Mouse (Mus musculus) Patski (cell line): ENCODE measurements around the gene Snx11. TPM values are rescaled to one million over a fixed set of nuclear protein-coding genes. Genes with fewer than 3 reads are reported as not detected.
A peak's percentile ranks its signal among the peaks of the same experiment; 100 is the strongest.

Experiments
- ATAC-seq: fragments of 100-300 bp; one replicate; pipeline ENCODE4 v1.8.0; 2021
- CTCF ChIA-PET: fragments of 350-600 bp; sonication (Branson Sonifier 250); formaldehyde crosslinking; loops from one replicate; lab custom pipeline; 2022; ENCODE audit warnings: inconsistent platforms; lab: Charles Lee
- POLR2A ChIA-PET: fragments of 350-600 bp; sonication (Branson Sonifier 250); formaldehyde crosslinking; loops from one replicate; lab custom pipeline; 2022; ENCODE audit warnings: antibody characterized with exemption, inconsistent platforms; lab: Charles Lee
- DNase-seq: peaks from one replicate; pipeline ENCODE4 v3.0.0-alpha.2; 2011; ENCODE audit warnings: low read depth, low spot score
- H3K27me3 ChIP-seq: fragments of 371-371 bp; one replicate; pipeline ENCODE4 v1.5.1; 2021
- CTCF ChIP-seq: fragments of 100-300 bp; IDR thresholded peaks from one replicate; pipeline ENCODE4 v1.5.1; 2021
- in situ Hi-C: fragments of 300-500 bp; cut with MboI; formaldehyde crosslinking; loops from 3 replicates; pipeline ENCODE4 v1.11.1; 2018; ENCODE audit warnings: low pct_unique_long_range_greater_than_20kb, mixed read lengths
- polyA plus RNA-seq: library from polyadenylated mRNA; unstranded; gene quantifications from one replicate; pipeline ENCODE4 v1.2.3, GENCODE M21; 2021

Gene Snx11
- 23.6 TPM for polyA plus RNA-seq

DNA sequence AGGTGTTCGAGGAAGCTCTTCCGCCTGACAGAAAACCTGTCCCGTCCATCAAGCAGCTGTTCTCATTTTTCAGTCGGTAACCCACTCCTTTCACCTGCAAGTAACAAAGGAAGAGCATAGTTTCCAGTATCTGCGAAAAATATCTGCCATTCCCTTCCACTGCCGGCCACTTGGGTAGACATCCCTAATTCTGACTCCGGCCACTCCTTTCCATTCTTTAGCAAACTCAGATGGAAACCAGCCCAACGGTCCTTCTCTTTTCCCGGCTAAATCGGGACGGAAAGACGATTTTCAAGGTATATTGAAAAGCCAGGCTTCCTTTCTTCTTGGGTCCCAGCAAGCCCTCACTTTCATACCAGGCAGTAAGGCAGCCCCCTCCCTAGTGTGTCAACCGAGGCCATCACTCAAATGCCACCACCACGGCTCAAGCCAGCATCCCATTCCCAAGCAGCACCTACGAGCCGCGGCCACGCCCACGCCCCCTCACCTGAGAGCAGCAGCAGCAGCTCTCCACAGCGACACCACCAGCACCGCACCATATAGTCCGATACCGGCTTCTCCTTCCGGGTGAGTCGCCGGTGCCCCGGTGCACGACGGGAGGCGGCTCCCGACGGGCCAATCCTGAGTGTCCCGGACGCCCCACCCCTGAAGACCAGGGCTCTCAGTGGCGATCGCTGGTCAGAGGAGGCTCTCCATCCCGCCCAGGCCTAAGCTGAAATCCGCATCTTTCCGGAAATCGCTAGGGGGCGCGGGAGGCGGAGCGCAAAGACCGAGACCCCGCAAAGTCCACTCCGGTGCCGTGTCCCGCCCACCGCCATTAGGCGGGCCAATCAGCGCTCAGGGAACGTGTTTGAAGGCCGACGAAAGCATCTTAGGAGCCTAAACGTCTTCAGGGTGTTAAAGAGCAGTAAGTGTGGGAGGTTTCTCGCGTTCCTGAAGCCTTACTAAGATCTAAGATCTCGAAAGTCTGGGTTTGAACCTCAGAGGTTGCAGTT lies at the start of gene Snx11:
Snx11 (minus strand) TSS at position 592 of the 995 bp plus-strand sequence.
- peak; percentile 97 for TF ChIP-seq CTCF
- in situ Hi-C loops: loop anchor here (5.0 kb wide), 1 partner anchor 85 kb away; no protein-coding TSS in a partner anchor
- POLR2A ChIA-PET: interaction anchor here (1.5 kb wide), 1 partner anchor 85 kb away, joined by 5 read pairs; no protein-coding TSS in a partner anchor
- CTCF ChIA-PET: interaction anchor here (0.8 to 3.6 kb wide), 5 partner anchors 11 to 53 kb away, joined by 3 to 15 read pairs (median 3); no protein-coding TSS in a partner anchor
- no peaks in the 10 kb centered on the region for H3K27me3 ChIP-seq
- ATAC-seq (peak; percentile 99), DNase-seq (peak; percentile 93)

DNA sequence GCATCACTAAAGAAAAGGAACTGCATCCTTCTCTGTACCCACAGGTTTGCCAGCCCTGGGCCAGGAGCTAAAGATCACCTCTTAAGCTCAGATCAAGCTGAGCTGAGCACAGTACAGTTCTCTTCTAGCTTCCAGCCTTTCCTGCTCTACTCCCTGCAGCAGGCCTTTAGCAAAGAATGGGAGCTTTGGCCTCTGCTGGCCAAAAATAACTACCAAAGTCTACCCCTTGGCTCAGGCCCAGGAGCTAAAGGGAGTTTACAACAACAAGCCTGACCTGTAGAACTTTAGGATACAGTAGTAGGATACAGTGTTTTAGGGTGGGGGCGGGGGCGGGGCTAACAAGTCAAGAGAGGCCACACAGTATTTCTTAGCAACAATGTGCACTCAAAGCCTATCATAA lies 49.1 kb upstream of the Snx11 start:
- ChIA-PET POLR2A (interaction anchor here (1.2 kb wide), 1 partner anchor 9 kb away, joined by 4 read pairs; no protein-coding TSS in a partner anchor), CTCF (interaction anchor here (1.1 kb wide), 2 partner anchors 25 to 29 kb away, joined by 3 read pairs; no protein-coding TSS in a partner anchor)
- no peak for TF ChIP-seq CTCF
- in situ Hi-C loops: no loop called here
- no peaks in the 10 kb centered on the region for H3K27me3 ChIP-seq
- ATAC-seq: no peak
- DNase-seq: no peak

DNA sequence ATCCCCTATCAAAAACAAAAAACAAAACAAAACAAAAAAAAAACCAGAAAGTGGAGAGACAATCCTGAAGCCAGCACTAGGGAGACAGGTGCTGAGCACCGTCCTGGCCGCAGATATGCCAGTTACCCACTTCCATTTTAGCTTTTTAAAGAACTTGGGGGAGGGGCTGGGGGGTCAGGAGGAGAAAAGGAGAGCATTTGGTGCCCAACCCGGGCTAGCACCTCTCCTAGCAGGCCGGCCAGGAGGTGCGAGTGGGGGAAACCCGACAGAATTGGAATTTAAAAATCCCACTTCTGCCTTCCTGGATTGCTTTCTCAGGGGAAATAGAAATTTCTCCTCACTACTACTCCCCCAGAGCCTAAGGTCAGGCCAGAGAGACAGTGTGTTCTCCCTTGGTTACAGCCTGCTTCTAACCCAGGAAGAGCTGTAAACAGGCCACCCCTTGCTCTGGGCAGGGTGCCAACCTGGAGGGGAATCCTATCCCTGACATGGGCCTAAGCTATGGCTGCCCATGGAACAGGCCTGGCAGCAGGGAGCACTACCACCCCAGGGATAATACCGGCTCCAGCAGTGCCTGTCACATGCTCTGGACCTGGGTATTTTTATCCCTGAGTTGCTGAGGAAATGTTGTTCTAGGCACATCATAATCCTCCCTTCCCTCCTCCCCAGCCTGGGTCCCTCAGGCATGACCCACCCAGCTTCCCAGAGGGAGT lies 47.6 kb upstream of the Snx11 start:
- ATAC-seq (no peak), DNase-seq (no peak)
- no peaks in the 10 kb centered on the region for H3K27me3 ChIP-seq
- ChIA-PET CTCF (interaction anchor here (1.0 to 1.6 kb wide), 2 partner anchors 12 to 16 kb away, joined by 3 read pairs; no protein-coding TSS in a partner anchor), POLR2A (interaction anchor here (0.7 to 1.4 kb wide), 3 partner anchors 10 to 35 kb away, joined by 3 to 4 read pairs (median 3); no protein-coding TSS in a partner anchor)
- in situ Hi-C loops: no loop called here
- TF ChIP-seq CTCF: no peak

DNA sequence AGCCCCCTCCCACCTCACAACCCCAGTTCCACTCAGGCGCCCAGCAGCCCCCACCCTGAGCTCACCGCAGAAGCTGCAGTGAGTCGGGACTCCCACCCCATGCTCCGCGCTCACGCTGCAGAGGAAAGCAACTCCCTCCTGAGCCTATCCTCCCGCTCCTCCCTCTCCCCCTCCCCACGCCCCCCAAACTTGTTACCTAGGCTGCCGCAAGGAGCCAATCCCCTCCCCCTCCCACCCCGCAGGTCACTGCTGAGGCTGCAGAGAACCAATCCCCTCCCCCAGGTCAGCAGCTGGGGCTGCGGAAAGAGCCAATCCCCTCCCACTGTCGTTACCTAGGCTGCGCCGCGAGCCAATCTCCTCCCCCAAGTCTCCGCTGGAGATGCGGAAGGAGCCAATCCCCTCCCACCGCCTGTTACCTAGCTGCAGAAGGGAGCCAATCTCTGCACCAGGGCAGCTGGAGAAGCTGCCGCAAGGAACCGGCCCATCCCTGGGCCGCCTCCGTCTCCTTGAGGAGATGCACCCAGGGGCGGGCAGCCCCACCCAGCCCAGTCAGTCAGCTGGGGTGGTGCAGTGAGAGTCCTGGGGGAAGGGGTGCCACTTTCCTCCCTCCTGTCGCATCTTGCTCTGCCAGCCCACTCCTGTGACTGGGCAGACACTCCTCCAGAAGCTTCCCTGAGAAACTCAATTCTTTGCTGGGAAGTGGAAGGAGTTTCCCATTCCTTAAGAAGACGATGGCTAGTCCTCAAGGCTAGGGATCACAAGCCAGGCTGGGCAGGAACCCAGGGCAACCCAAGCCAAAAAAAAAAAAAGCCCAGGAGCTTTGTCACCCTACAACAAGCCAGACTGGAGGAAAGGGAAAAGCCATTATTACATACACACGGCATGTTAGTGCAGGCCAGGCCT lies 46.8 kb upstream of the Snx11 start:
- ChIA-PET CTCF (interaction anchor here (0.7 to 1.6 kb wide), 2 partner anchors 13 to 37 kb away, joined by 3 read pairs; no protein-coding TSS in a partner anchor), POLR2A (interaction anchor here (0.7 to 1.4 kb wide), 5 partner anchors 10 to 36 kb away, joined by 3 to 4 read pairs (median 3); no protein-coding TSS in a partner anchor)
- DNase-seq: peak; percentile 83
- in situ Hi-C loops: no loop called here
- ATAC-seq: peak; percentile 77
- no peak for TF ChIP-seq CTCF
- no peaks in the 10 kb centered on the region for H3K27me3 ChIP-seq

DNA sequence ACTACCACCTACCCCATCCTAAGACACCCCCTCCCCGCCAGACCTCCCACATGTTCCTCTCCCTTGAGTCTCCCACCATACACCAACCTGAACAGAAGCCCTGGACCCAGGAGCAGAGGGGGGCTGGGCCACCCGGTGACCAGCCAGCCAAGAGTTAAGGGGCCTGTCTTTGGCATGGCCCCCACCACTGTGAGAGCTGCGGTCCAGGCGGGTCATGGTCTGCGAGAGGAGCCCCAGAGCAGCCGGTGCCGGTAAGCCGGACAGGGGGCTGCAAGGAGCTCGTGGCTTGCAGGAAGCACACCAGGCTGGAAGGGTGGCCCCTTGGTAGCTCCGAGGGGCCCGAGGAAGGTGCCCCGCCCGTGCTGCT lies 46.1 kb upstream of the Snx11 start:
- CTCF ChIA-PET: interaction anchor here (0.7 kb wide), 1 partner anchor 37 kb away, joined by 3 read pairs; no protein-coding TSS in a partner anchor
- DNase-seq: no peak
- POLR2A ChIA-PET: interaction anchor here (0.8 to 1.4 kb wide), 3 partner anchors 11 to 21 kb away, joined by 3 read pairs; no protein-coding TSS in a partner anchor
- in situ Hi-C loops: no loop called here
- no peak for ATAC-seq
- H3K27me3 ChIP-seq: no peaks in the 10 kb centered on the region
- no peak for TF ChIP-seq CTCF

DNA sequence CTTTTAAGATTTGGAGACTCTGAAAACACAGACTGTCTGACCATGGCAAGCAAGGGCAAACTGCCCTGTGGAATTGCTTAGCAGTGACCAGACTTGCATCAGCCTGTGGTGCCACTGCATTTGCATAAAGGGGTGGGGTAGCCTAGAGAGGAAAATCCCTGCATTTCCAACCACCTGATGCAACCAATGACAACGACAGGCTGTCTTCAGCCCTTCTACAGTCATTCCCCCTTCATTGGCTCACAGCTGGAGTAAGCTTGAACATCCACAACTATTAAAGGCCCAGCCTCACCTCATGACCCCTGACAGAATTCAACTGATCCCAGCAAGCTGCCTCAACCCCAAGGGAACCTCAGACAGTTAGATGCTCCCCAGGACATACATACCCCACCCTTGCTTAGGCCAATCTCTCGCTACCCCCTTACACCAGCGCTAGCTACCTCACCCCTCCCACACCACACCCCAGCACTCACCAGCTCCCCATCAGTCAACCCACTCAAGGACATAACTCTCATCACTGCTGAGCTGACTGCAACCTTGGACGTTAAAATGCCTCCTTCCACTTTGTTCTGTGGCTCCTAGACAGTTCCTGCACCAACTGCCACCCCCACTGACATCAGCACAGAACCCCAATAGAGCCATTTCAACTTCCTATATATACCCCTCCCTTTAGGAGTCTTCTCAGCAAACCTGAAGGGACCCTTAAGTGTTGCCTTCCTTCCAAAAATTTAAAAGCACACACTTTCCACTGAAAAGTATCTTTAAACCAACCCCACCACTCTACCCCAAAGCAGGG lies 45.5 kb upstream of the Snx11 start:
- in situ Hi-C loops: no loop called here
- no peak for TF ChIP-seq CTCF
- peak; percentile 83 for DNase-seq
- ChIA-PET POLR2A (interaction anchor here (1.5 to 1.6 kb wide), 2 partner anchors 12 to 39 kb away, joined by 4 read pairs; no protein-coding TSS in a partner anchor), CTCF (no interaction called here)
- no peaks in the 10 kb centered on the region for H3K27me3 ChIP-seq
- peak; percentile 58 for ATAC-seq

DNA sequence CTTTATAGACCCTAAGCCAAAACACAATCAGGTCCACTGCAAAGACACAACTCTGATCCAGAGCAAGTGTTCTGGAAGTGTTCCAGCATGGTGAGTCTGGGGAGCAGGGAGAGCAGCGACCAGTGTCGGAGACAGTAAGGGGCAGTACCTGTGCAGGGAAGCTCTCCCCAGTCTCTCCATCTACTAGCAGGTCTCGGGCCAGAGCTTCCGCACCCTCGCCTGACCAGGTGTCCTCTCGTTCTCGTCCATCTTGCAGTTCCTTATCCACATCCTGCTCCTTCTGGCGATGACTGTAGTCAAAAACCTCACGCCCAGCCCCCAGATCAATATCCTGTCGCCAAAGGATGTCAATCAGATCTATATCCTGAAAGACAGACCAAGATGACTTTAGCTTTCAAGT lies 44.6 kb upstream of the Snx11 start:
- in situ Hi-C loops: no loop called here
- ChIA-PET POLR2A (interaction anchor here (1.0 to 1.6 kb wide), 3 partner anchors 11 to 40 kb away, joined by 3 to 4 read pairs (median 4); no protein-coding TSS in a partner anchor), CTCF (no interaction called here)
- ATAC-seq (no peak), DNase-seq (no peak)
- no peak for TF ChIP-seq CTCF
- no peaks in the 10 kb centered on the region for H3K27me3 ChIP-seq

DNA sequence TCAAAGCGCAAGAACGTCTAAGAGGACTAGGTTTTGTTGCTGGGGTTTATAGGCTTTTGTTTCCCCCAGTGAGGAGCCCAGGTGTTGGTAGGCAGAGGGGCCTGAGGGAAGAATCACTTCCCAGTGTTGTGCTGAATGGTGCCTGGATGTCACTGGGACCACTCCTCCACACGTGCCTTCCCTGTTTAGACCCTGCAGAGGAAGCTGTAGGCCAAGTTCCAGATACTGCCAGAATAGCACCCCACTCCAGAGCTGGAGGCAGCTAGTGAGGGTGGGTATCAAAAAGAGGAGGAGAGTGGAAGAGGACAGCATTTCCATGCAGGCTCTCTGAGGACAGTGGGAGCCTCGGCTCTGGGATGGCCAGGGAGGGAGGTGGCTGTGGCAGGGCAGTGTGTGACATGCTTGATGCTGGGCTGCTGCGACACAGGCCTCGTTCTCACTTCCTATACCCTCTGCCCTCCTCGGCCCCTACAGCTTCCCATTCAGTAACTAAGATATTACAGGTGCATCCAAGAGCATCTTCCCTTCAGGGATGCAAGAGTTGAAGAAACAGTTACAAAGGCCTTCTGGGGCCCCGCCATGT lies 40.9 kb upstream of the Snx11 start:
- DNase-seq (no peak), ATAC-seq (no peak)
- no peaks in the 10 kb centered on the region for H3K27me3 ChIP-seq
- CTCF ChIA-PET: interaction anchor here (1.0 to 1.3 kb wide), 2 partner anchors 16 to 43 kb away, joined by 3 to 5 read pairs; no protein-coding TSS in a partner anchor
- in situ Hi-C loops: no loop called here
- POLR2A ChIA-PET: interaction anchor here (1.3 kb wide), 1 partner anchor 8 kb away, joined by 4 read pairs; no protein-coding TSS in a partner anchor
- no peak for TF ChIP-seq CTCF
